Mouse (Mus musculus) heart, adult 2 months (tissue): Measurements from ENCODE around the gene Ccr1. TPM values are rescaled to one million over a fixed set of nuclear protein-coding genes. Genes with fewer than 3 reads are reported as not detected.

Experiments
- DNase-seq, 2 experiments: peaks; one replicate each; pipeline ENCODE4 v3.0.0; 2021
- H3K27ac ChIP-seq: fragments of 200-600 bp; 2 replicates; pipeline ENCODE4 v1.8.1; 2022
- H3K27me3 ChIP-seq: fragments of 200-500 bp; 2 replicates; pipeline ENCODE4 v1.6.1; 2012; ENCODE audit warnings: mild to moderate bottlenecking, low read length, inconsistent platforms, mixed read lengths; ENCODE audit not compliant: control insufficient read depth, insufficient read depth
- H3K36me3 ChIP-seq: fragments of 200-500 bp; 2 replicates; pipeline ENCODE4 v1.6.1; 2012; ENCODE audit warnings: low read length, inconsistent platforms; ENCODE audit not compliant: control insufficient read depth, insufficient read depth
- H3K4me1 ChIP-seq: fragments of 200-500 bp; 2 replicates; pipeline ENCODE4 v1.6.1; 2011; ENCODE audit warnings: low read length; ENCODE audit not compliant: control insufficient read depth, insufficient read depth
- H3K4me3 ChIP-seq: fragments of 200-600 bp; 2 replicates; pipeline ENCODE4 v1.8.1; 2022
- H3K79me2 ChIP-seq: fragments of 200-500 bp; replicated peaks from 2 replicates; pipeline ENCODE4 v1.6.1; 2012; ENCODE audit warnings: mild to moderate bottlenecking, inconsistent platforms, low read length, moderate library complexity, mixed read lengths; ENCODE audit not compliant: control insufficient read depth, insufficient read depth
- H3K9ac ChIP-seq: fragments of 200-500 bp; 2 replicates; pipeline ENCODE4 v1.6.1; 2012; ENCODE audit warnings: low read depth, mild to moderate bottlenecking, control low read depth, inconsistent platforms, low read length, mixed read lengths
- CTCF ChIP-seq: fragments of 200-600 bp; IDR thresholded peaks from 2 replicates; pipeline ENCODE4 v1.8.1; 2022; ENCODE audit warnings: antibody characterized with exemption, mild to moderate bottlenecking, moderate library complexity
- EP300 ChIP-seq: fragments of 200-500 bp; IDR thresholded peaks from 2 replicates; pipeline ENCODE4 v1.6.1; 2011; ENCODE audit warnings: low read depth, low read length, control low read depth; ENCODE audit not compliant: insufficient read depth
- POLR2A ChIP-seq: fragments of 200-500 bp; IDR thresholded peaks from 2 replicates; pipeline ENCODE4 v1.6.1; 2011; ENCODE audit warnings: mild to moderate bottlenecking, low read depth, low read length, control low read depth; ENCODE audit not compliant: insufficient read depth
- WGBS: fragments of 180-500 bp; shearing (Covaris S2); methylation state at CpG from one replicate; pipeline ENCODE4 v1.1.7; 2018; 5-methylcytosine and 5-hydroxymethylcytosine counted together
- intact Hi-C: fragments of 180-260 bp; cut with DNase I; formaldehyde crosslinking; loops from one replicate; pipeline ENCODE4 v1.15.1; 2025
- polyA plus RNA-seq: library from polyadenylated mRNA; depleted of rRNA; stranded (reverse); fragments of >200 nt; gene quantifications from 2 replicates; pipeline ENCODE4 v1.2.3, GENCODE M21; 2012
- total RNA-seq, 2 experiments: library from RNA; stranded (reverse); gene quantifications; 2 replicates each; pipeline ENCODE4 v1.2.3; 2021

Gene Ccr1
- total and polyA plus RNA-seq, 3 experiments, result 0.48 to 0.96 (median 0.89) TPM

GRCm38 (mm10) chr9:123997719-123998118, 29.2 kb upstream of the Ccr1 start:
- H3K9ac ChIP-seq, result no peak overlapping the region
- no peak for DNase-seq
- no peaks in the 10 kb centered on the region for H3K36me3 ChIP-seq
- TF ChIP-seq EP300 (no peak), CTCF (no peak), POLR2A (no peak)
- no peaks in the 10 kb centered on the region for H3K4me1 ChIP-seq
- no peak overlapping the region for H3K27ac ChIP-seq
- H3K27me3 ChIP-seq, result no peaks in the 10 kb centered on the region
- WGBS, result 38% methylated on average over 3 of the region's 3 CpGs
- intact Hi-C loops, result no loop called here
- no peak overlapping the region for H3K4me3 ChIP-seq
- H3K79me2 ChIP-seq, result no peaks in the 10 kb centered on the region

GRCm38 (mm10) chr9:123991312-123991906, 22.9 kb upstream of the Ccr1 start:
- H3K36me3 ChIP-seq, result no peaks in the 10 kb centered on the region
- H3K27ac ChIP-seq, result no peak overlapping the region
- no peak for DNase-seq
- no peaks in the 10 kb centered on the region for H3K27me3 ChIP-seq
- no peak overlapping the region for H3K9ac ChIP-seq
- intact Hi-C loops, result no loop called here
- WGBS, result 20% methylated on average over 1 of the region's 1 CpGs
- TF ChIP-seq EP300, result no peak
- TF ChIP-seq CTCF, result no peak
- TF ChIP-seq POLR2A, result no peak
- H3K4me1 ChIP-seq, result peaks cover 1% of the 10 kb centered on the region
- H3K4me3 ChIP-seq, result no peak overlapping the region
- no peaks in the 10 kb centered on the region for H3K79me2 ChIP-seq

GRCm38 (mm10) chr9:123989671-123990070, 21.2 kb upstream of the Ccr1 start:
- Histone ChIP-seq H3K36me3 (no peaks in the 10 kb centered on the region), H3K27me3 (no peaks in the 10 kb centered on the region), H3K9ac (no peak overlapping the region), H3K79me2 (no peaks in the 10 kb centered on the region), H3K27ac (no peak overlapping the region), H3K4me3 (no peak overlapping the region), H3K4me1 (peaks cover 1% of the 10 kb centered on the region)
- intact Hi-C loops, result no loop called here
- TF ChIP-seq POLR2A (no peak), CTCF (no peak), EP300 (no peak)
- no peak for DNase-seq
- WGBS, result 29% methylated on average over 3 of the region's 3 CpGs

- Histone ChIP-seq H3K4me3 (no peak overlapping the region), H3K27ac (no peak overlapping the region), H3K9ac (no peak overlapping the region), H3K4me1 (peaks cover 1% of the 10 kb centered on the region), H3K79me2 (no peaks in the 10 kb centered on the region), H3K36me3 (no peaks in the 10 kb centered on the region), H3K27me3 (no peaks in the 10 kb centered on the region)
- TF ChIP-seq EP300, result no peak
- peak; percentile 25 for TF ChIP-seq CTCF
- no peak for TF ChIP-seq POLR2A
- peak in 1 of 2 experiments; percentile 19 for DNase-seq
- intact Hi-C loops, result no loop called here
- WGBS, result 66% methylated on average over 2 of the region's 2 CpGs
Measured at GRCm38 (mm10) chr9:123986217-123986616, 17.7 kb upstream of the Ccr1 start.

- no peaks in the 10 kb centered on the region for H3K36me3 ChIP-seq
- no peaks in the 10 kb centered on the region for H3K27me3 ChIP-seq
- no peak for DNase-seq
- intact Hi-C loops, result no loop called here
- TF ChIP-seq POLR2A (no peak), CTCF (no peak), EP300 (no peak)
- H3K79me2 ChIP-seq, result no peaks in the 10 kb centered on the region
- no peak overlapping the region for H3K4me3 ChIP-seq
- no peak overlapping the region for H3K27ac ChIP-seq
- H3K4me1 ChIP-seq, result peaks cover 1% of the 10 kb centered on the region
- H3K9ac ChIP-seq, result no peak overlapping the region
Measured at GRCm38 (mm10) chr9:123984943-123985342, 16.5 kb upstream of the Ccr1 start.

- Histone ChIP-seq H3K4me3 (no peak overlapping the region), H3K79me2 (no peaks in the 10 kb centered on the region), H3K27me3 (no peaks in the 10 kb centered on the region), H3K36me3 (no peaks in the 10 kb centered on the region), H3K27ac (no peak overlapping the region), H3K9ac (no peak overlapping the region), H3K4me1 (peaks cover 2% of the 10 kb centered on the region)
- 46% methylated on average over 1 of the region's 1 CpGs for WGBS
- no peak for DNase-seq
- intact Hi-C loops, result no loop called here
- TF ChIP-seq CTCF, result no peak
Measured at GRCm38 (mm10) chr9:123982720-123983119, 14.2 kb upstream of the Ccr1 start.
